Mouse (Mus musculus) heart, postnatal 0 days (tissue): ENCODE data around the gene Pxdn. TPM values are rescaled to one million over a fixed set of nuclear protein-coding genes. Genes with fewer than 3 reads are reported as not detected.

Experiments used
- ATAC-seq: fragments of 200-750 bp; cut with Nextera tagmentation; 2 replicates; pipeline ENCODE4 v1.8.0; 2017; ENCODE audit warnings: low read depth, moderate number of reproducible peaks, moderate library complexity; ENCODE audit not compliant: insufficient read depth
- DNase-seq: peaks from one replicate; pipeline ENCODE4 v3.0.0-alpha.2; 2016; ENCODE audit warnings: low spot score
- H3K27ac ChIP-seq: fragments of 300-500 bp; sonication (generic); 2 replicates; pipeline ENCODE4 v1.5.1; 2014; ENCODE audit warnings: low read depth, mild to moderate bottlenecking
- H3K27me3 ChIP-seq: fragments of 300-500 bp; sonication (generic); 2 replicates; pipeline ENCODE4 v1.6.1; 2014; ENCODE audit warnings: low read length, mixed read lengths; ENCODE audit not compliant: control insufficient read depth, insufficient read depth
- H3K36me3 ChIP-seq: fragments of 300-500 bp; sonication (generic); replicated peaks from 2 replicates; pipeline ENCODE4 v1.6.1; 2014; ENCODE audit warnings: low read length, mixed read lengths; ENCODE audit not compliant: control insufficient read depth, insufficient read depth
- H3K4me1 ChIP-seq: fragments of 300-500 bp; sonication (generic); 2 replicates; pipeline ENCODE4 v1.6.1; 2014; ENCODE audit warnings: antibody characterized with exemption; ENCODE audit not compliant: control insufficient read depth, insufficient read depth
- H3K4me2 ChIP-seq: fragments of 300-500 bp; sonication (generic); 2 replicates; pipeline ENCODE4 v1.6.1; 2014; ENCODE audit warnings: low read depth, mild to moderate bottlenecking, low read length, moderate library complexity
- H3K4me3 ChIP-seq: fragments of 300-500 bp; sonication (generic); 2 replicates; pipeline ENCODE4 v1.5.1; 2014; ENCODE audit warnings: low read depth, low read length
- H3K9ac ChIP-seq: fragments of 300-500 bp; sonication (generic); replicated peaks from 2 replicates; pipeline ENCODE4 v1.6.1; 2014; ENCODE audit warnings: low read depth, low read length, mixed read lengths
- H3K9me3 ChIP-seq: fragments of 300-500 bp; sonication (generic); replicated peaks from 2 replicates; pipeline ENCODE4 v1.6.1; 2016; ENCODE audit warnings: low read length; ENCODE audit not compliant: control insufficient read depth
- CTCF ChIP-seq: IDR thresholded peaks from 2 replicates; pipeline ENCODE4 v1.5.1; 2016; ENCODE audit warnings: antibody characterized with exemption, control low read depth, low read depth
- EP300 ChIP-seq: IDR thresholded peaks from 2 replicates; pipeline ENCODE4 v1.6.1; 2016; ENCODE audit warnings: antibody characterized with exemption, low read depth
- WGBS: fragments of 180-500 bp; shearing (Covaris S2); extraction: QIAGEN DNeasy Blood & Tissue Kit; methylation state at CpG from one replicate; pipeline ENCODE4 v1.1.7; 2014; 5-methylcytosine and 5-hydroxymethylcytosine counted together
- polyA plus RNA-seq: library from polyadenylated mRNA; unstranded; fragments of >200 nt; fragmentation: Nextera tagmentation; extraction: Ambion mirVana; gene quantifications from 2 replicates; pipeline ENCODE4 v1.2.1, GENCODE M21; 2015
- total RNA-seq: library from RNA; depleted of rRNA; stranded (reverse); fragments of >200 nt; gene quantifications from 2 replicates; pipeline ENCODE4 v1.2.3, GENCODE M21; 2014; ENCODE audit warnings: low replicate concordance

The Pxdn gene
- total and polyA plus RNA-seq, 2 experiments from 2014 or later, result 49.7 to 144 TPM

- Histone ChIP-seq H3K9me3 (no peaks in the 10 kb centered on the region), H3K27me3 (no peaks in the 10 kb centered on the region), H3K36me3 (0 out of 2 replicates have a peak, but pooled peaks cover 4% of the 10 kb centered on the region), H3K9ac (no peak overlapping the region), H3K4me1 (no peaks in the 10 kb centered on the region; the same call in 1 of the 2 replicates), H3K27ac (peak overlapping the region; percentile 58), H3K4me3 (no peak overlapping the region), H3K4me2 (no peak overlapping the region)
- ATAC-seq (peak; percentile 51), DNase-seq (peak; percentile 27)
- no peak for TF ChIP-seq CTCF
- no peak for TF ChIP-seq EP300
- 50% methylated on average over 2 of the region's 2 CpGs for WGBS
Measured at GRCm38 (mm10) chr12:30024264-30024825, 86.9 kb downstream of the Pxdn start.

GRCm38 (mm10) chr12:30027721-30028340 is 90.4 kb downstream of the Pxdn start:
- H3K4me2 ChIP-seq, result no peak overlapping the region
- H3K4me3 ChIP-seq, result no peak overlapping the region
- no peak overlapping the region for H3K27ac ChIP-seq
- no peak for ATAC-seq
- 73% methylated on average over 3 of the region's 3 CpGs for WGBS
- no peaks in the 10 kb centered on the region for H3K36me3 ChIP-seq
- no peak for TF ChIP-seq EP300
- TF ChIP-seq CTCF, result no peak
- H3K4me1 ChIP-seq, result no peaks in the 10 kb centered on the region; the same call in 1 of the 2 replicates
- no peak overlapping the region for H3K9ac ChIP-seq
- no peaks in the 10 kb centered on the region for H3K27me3 ChIP-seq
- no peaks in the 10 kb centered on the region for H3K9me3 ChIP-seq
- no peak for DNase-seq

- Histone ChIP-seq H3K9me3 (no peaks in the 10 kb centered on the region), H3K4me2 (no peak overlapping the region), H3K27ac (no peak overlapping the region), H3K27me3 (no peaks in the 10 kb centered on the region), H3K36me3 (no peaks in the 10 kb centered on the region), H3K9ac (no peak overlapping the region), H3K4me3 (no peak overlapping the region), H3K4me1 (no peaks in the 10 kb centered on the region; the same call in 1 of the 2 replicates)
- ATAC-seq (no peak), DNase-seq (no peak)
- WGBS, result 96% methylated on average over 1 of the region's 1 CpGs
- TF ChIP-seq CTCF (no peak), EP300 (no peak)
Measured at GRCm38 (mm10) chr12:30029111-30029510, 91.7 kb downstream of the Pxdn start.

- Histone ChIP-seq H3K9me3 (no peaks in the 10 kb centered on the region), H3K27ac (no peak overlapping the region), H3K36me3 (no peaks in the 10 kb centered on the region), H3K4me1 (no peaks in the 10 kb centered on the region; the same call in 1 of the 2 replicates), H3K9ac (no peak overlapping the region), H3K4me3 (no peak overlapping the region), H3K27me3 (no peaks in the 10 kb centered on the region), H3K4me2 (no peak overlapping the region)
- DNase-seq, result no peak
- WGBS, result 48% methylated on average over 5 of the region's 5 CpGs
- TF ChIP-seq CTCF, result no peak
- TF ChIP-seq EP300, result no peak
- no peak for ATAC-seq
Measured at GRCm38 (mm10) chr12:30030571-30030970, 93.2 kb downstream of the Pxdn start.

GRCm38 (mm10) chr12:30034681-30035080 is 97.3 kb downstream of the Pxdn start:
- Histone ChIP-seq H3K27me3 (no peaks in the 10 kb centered on the region), H3K9me3 (no peaks in the 10 kb centered on the region), H3K4me2 (no peak overlapping the region), H3K9ac (no peak overlapping the region), H3K27ac (0 out of 2 replicates have a peak overlapping the region, but pooled peaks have one; percentile 34), H3K4me1 (no peaks in the 10 kb centered on the region), H3K4me3 (no peak overlapping the region), H3K36me3 (no peaks in the 10 kb centered on the region)
- TF ChIP-seq CTCF (no peak), EP300 (no peak)
- ATAC-seq, result no peak
- DNase-seq, result no peak
- 84% methylated on average over 5 of the region's 5 CpGs for WGBS
